Comparison of ENCODE assay signal across 22 mouse cellular contexts in the genomic region with DNA sequence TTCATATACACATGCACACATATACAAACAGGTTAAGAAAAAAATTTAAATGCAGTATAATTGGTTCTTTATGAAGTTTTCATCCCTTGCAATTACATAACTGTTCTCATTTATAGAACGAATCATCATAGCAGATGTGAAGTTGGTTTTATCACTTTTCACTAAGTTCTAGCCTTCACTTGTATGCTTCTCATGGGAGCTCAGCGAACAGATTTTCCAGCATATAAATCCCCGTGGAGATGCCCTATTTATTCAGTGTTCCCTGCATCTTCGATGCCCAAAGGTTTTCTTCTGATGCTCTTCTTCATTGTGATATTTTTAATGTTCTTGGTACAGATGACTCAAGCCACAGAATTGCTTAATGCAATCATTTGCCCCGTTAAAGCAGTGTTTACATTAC.
DNase-seq lines count a peak whose midpoint lies in the region; ATAC-seq and TF ChIP-seq lines count a peak whose summit lies in the region.
"Had no signal": no experiment of that assay in that cellular context is flagged by ENCODE, and none has a peak within 500 bp of the region (broad histone marks: within the 10 kb centered on the region; RNA-seq: fewer than 3 reads in every experiment).

No protein-coding gene starts in this region.

- 90% methylated on average over 5 of the region's 5 CpGs for WGBS in forebrain, embryonic 13.5 days

- ATAC-seq in forebrain, embryonic 13.5 days = no peak
- ATAC-seq: CD4-positive, CD25-positive, alpha-beta regulatory T cell, adult 4 months; forebrain, embryonic 14.5 days; forebrain, postnatal 0 days; hindbrain, embryonic 16.5 days had no signal

- no peaks in the 10 kb centered on the region for H3K27me3 ChIP-seq in forebrain, embryonic 13.5 days
- H3K27me3 ChIP-seq: hindbrain, embryonic 13.5 days had no signal

- no peak overlapping the region for H3K4me3 ChIP-seq in layer of hippocampus, adult 2 months
- H3K4me3 ChIP-seq in forebrain, embryonic 13.5 days = no peak overlapping the region
- H3K4me3 ChIP-seq: forebrain, embryonic 10.5 days; hindbrain, embryonic 10.5 days; hindbrain, embryonic 13.5 days had no signal

- peak in 1 of 2 experiments; percentile 10 for DNase-seq in layer of hippocampus, adult 2 months (ENCODE audit: low spot score in 2 of 2)
- no peak for DNase-seq in layer of hippocampus, adult 9-11 months
- DNase-seq in left cerebral cortex, adult 9 months (ENCODE audit: low spot score in 2 of 2) = peak; percentile 8 to 19
- DNase-seq in left cerebral cortex, postnatal 10 days (ENCODE audit: extremely low spot score in 1 of 2, low spot score in 2 of 2) = no peak
- peak; percentile 60 for DNase-seq in telencephalon, adult 2 months (ENCODE audit: low read depth, low spot score)
- DNase-seq: adrenal gland, adult 2 months; adrenal gland, postnatal 14 days; cerebellum, adult 11-12 months; cerebellum, adult 8-10 months; cerebellum, postnatal 10 days; cerebellum, postnatal 36 days; forebrain, postnatal 0 days; gastrocnemius, postnatal 10 days; gastrocnemius, postnatal 36 days had no signal

- H3K4me2 ChIP-seq in forebrain, embryonic 13.5 days = no peak overlapping the region
- H3K4me2 ChIP-seq: heart, embryonic 11.5 days; hindbrain, embryonic 13.5 days had no signal

- no peak for TF ChIP-seq CTCF in layer of hippocampus, adult 2 months (conservative IDR thresholded peaks at IDR 0.05)

- H3K9ac ChIP-seq in forebrain, embryonic 13.5 days = no peak overlapping the region
- H3K9ac ChIP-seq: forebrain, postnatal 0 days; hindbrain, embryonic 13.5 days had no signal

- H3K27ac ChIP-seq in layer of hippocampus, adult 2 months = peak overlapping the region; percentile 15; the same call in 1 of the 2 replicates
- H3K27ac ChIP-seq in forebrain, embryonic 13.5 days = no peak overlapping the region
- H3K27ac ChIP-seq: forebrain, embryonic 10.5 days; hindbrain, embryonic 10.5 days; hindbrain, embryonic 13.5 days had no signal

- intact Hi-C loops in left cerebral cortex, postnatal 10 days (cut with DNase I) = no loop called here

- no peaks in the 10 kb centered on the region for H3K4me1 ChIP-seq in forebrain, embryonic 13.5 days
- H3K4me1 ChIP-seq: forebrain, embryonic 10.5 days; hindbrain, embryonic 10.5 days; hindbrain, embryonic 13.5 days had no signal

- H3K9me3 ChIP-seq in forebrain, embryonic 13.5 days (replicated peaks) = no peaks in the 10 kb centered on the region
- H3K9me3 ChIP-seq: forebrain, embryonic 10.5 days; hindbrain, embryonic 10.5 days; hindbrain, embryonic 13.5 days had no signal

- H3K36me3 ChIP-seq in forebrain, embryonic 13.5 days (ENCODE audit: poor library complexity, severe bottlenecking) = no peaks in the 10 kb centered on the region
- H3K36me3 ChIP-seq: forebrain, embryonic 10.5 days; hindbrain, embryonic 10.5 days; hindbrain, embryonic 13.5 days had no signal

Comparison
In these comparisons a context has a peak if more than half of its experiments do, and no peak if none do; other contexts are left out.
1. DNase-seq: peak in left cerebral cortex, adult 9 months (2 of 2) and telencephalon, adult 2 months (single experiment); none in layer of hippocampus, adult 9-11 months (single experiment) and left cerebral cortex, postnatal 10 days (0 of 2).